Mouse (Mus musculus): ENCODE measurements around the gene Ceacam15.
A peak's percentile ranks its signal among the peaks of the same experiment; 100 is the strongest.

Ceacam15 gene

GRCm38 (mm10) chr7:16629598-16630296, 45.8 kb downstream of the Ceacam15 start:
- peak; percentile 31 to 57 for DNase-seq (ENCODE audit: low spot score in 2 of 2)

DNA sequence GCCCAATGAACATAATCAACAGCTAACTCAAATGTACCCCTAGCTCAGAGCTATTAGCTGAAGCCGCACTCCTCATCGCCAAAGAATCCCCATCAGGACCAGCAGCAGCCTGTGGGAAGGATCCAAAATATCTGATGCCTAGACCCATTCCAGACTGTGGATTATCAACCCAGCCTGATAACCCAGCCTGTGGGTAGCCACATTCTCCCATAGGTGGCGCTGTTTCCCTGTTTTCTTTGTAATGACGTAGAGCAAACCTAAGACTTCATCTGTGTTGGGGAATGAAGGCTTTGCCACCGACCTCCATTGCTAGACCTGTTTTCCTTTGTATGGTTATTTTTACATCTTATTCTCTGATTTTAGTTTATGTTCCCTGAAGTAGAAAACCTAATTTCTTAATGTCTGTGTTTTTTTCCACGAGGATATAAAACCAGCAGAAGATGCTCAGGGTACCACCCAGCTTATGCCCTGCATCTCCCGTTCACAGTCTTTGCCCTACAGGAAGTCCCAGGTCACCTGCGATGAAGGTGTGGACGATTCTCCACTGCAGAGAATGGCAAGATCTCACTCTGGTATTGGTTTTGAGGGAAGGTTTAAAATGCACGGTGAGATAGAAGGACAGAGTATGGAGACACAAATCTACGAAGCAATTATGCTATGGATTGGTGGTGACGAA, 47.3 kb downstream of the Ceacam15 start:
- DNase-seq (ENCODE audit: low spot score in 2 of 2), result peak; percentile 55 to 67

GRCm38 (mm10) chr7:16623687-16624086, 51.8 kb downstream of the Ceacam15 start:
- DNase-seq (ENCODE audit: low spot score in 2 of 2), result no peak

- DNase-seq (ENCODE audit: low spot score in 2 of 2), result no peak
Measured at GRCm38 (mm10) chr7:16623131-16623530, 52.4 kb downstream of the Ceacam15 start.
